Mouse (Mus musculus) MEL (cell line): Measurements from ENCODE around the gene Gm26566.

ENCODE experiments used
- BHLHE40 ChIP-seq: IDR thresholded peaks from 2 replicates; pipeline ENCODE4 v1.6.1; 2012; ENCODE audit warnings: low read depth, mild to moderate bottlenecking, inconsistent platforms, low read length, improper control_type of control experiment, borderline replicate concordance
- CTCF ChIP-seq, 3 experiments: IDR thresholded peaks in 2 of 3; conservative IDR thresholded peaks in 1 of 3; 2 replicates each; pipeline ENCODE4 v1.5.1; 2011 to 2012; ENCODE audit warnings: low read length in 3 of 3, low read depth in 2 of 3, mild to moderate bottlenecking in 2 of 3, improper control_type of control experiment in 1 of 3, inconsistent platforms in 1 of 3, mixed read lengths in 1 of 3, moderate library complexity in 1 of 3; ENCODE audit not compliant: control insufficient read depth in 1 of 3, insufficient read depth in 1 of 3, poor library complexity in 1 of 3, severe bottlenecking in 1 of 3
- MAX ChIP-seq: IDR thresholded peaks from 2 replicates; pipeline ENCODE4 v1.6.1; 2011; ENCODE audit warnings: low read length, improper control_type of control experiment
- SIN3A ChIP-seq: IDR thresholded peaks from 2 replicates; pipeline ENCODE4 v1.6.1; 2012; ENCODE audit warnings: low read length, improper control_type of control experiment, inconsistent platforms

DNA sequence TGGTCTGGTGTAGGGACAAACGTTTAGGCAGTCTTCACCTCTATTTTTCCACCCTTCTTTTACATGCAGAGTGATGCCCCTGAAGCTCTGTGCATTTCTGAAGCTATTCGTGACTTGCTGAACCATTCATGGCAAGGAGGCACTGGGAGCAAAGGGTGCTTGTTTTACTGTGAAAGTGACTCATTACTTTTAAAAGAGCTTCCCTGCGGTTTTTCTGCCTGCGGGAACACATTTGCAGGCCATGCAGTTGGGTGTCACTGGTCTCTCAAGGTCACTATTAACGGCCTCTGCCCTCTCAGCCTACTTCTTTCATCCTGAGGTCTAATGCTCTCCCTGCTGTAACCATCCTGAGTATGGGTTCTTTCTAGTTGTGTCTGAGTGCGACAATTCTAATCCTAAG, 24.5 kb upstream of the Gm26566 start:
- no peak for TF ChIP-seq BHLHE40
- no peak for TF ChIP-seq MAX
- TF ChIP-seq SIN3A, result no peak
- TF ChIP-seq CTCF (IDR thresholded peaks at IDR 0.05 in 2 of 3, conservative IDR thresholded peaks at IDR 0.05 in 1 of 3; ENCODE audit: control insufficient read depth in 1 of 3, insufficient read depth in 1 of 3, low read depth in 2 of 3, low read length in 3 of 3, poor library complexity in 1 of 3, severe bottlenecking in 1 of 3), result no peak
